Mouse (Mus musculus) C2C12 (cell line): ENCODE measurements around the gene Acp4. TPM values are rescaled to one million over a fixed set of nuclear protein-coding genes. Genes with fewer than 3 reads are reported as not detected.

Experiments used
- polyA plus RNA-seq: library from polyadenylated mRNA; unstranded; fragments of >200 nt; fragmentation: generic; extraction: Trizol; gene quantifications from one replicate; pipeline ENCODE4 v1.2.1, GENCODE M21; 2012; ENCODE audit warnings: missing spikeins

Gene Acp4
- polyA plus RNA-seq, 1 experiment = not detected

Other genes with a start within 250 kb of the Acp4 start
- not detected for gene Klk1b26, start 245.2 kb downstream of the Acp4 start, polyA plus RNA-seq
- not detected for gene Klk1b27, start 205.1 kb downstream of the Acp4 start, polyA plus RNA-seq
- gene Klk1b21, start 155.1 kb downstream of the Acp4 start, polyA plus RNA-seq = not detected
- gene Klk1b22, start 144.7 kb downstream of the Acp4 start, polyA plus RNA-seq = 0.19 TPM
- gene Klk1b16, start 120.6 kb downstream of the Acp4 start, polyA plus RNA-seq = not detected
- gene Klk1b24, start 69.1 kb downstream of the Acp4 start, polyA plus RNA-seq = not detected
- gene Klk1b3, start 59.2 kb downstream of the Acp4 start, polyA plus RNA-seq = not detected
- gene Klk1b4, start 49.9 kb downstream of the Acp4 start, polyA plus RNA-seq = not detected
- gene Klk1b5, start 41.4 kb downstream of the Acp4 start, polyA plus RNA-seq = not detected
- not detected for gene Klk1, start 32.0 kb downstream of the Acp4 start, polyA plus RNA-seq
- 0.06 TPM for gene Gm36864, start 21.2 kb downstream of the Acp4 start, polyA plus RNA-seq
- gene 1700028J19Rik, start 10.7 kb downstream of the Acp4 start, polyA plus RNA-seq = 0.68 TPM
- 68.9 TPM for gene 2410002F23Rik, start 10.7 kb downstream of the Acp4 start, polyA plus RNA-seq
- gene Gm15517, start 4.1 kb upstream of the Acp4 start, polyA plus RNA-seq = not detected
- 0.30 TPM for gene Clec11a, start 49.5 kb upstream of the Acp4 start, polyA plus RNA-seq
- under 0.01 TPM for gene Shank1, start 52.9 kb upstream of the Acp4 start, polyA plus RNA-seq
- not detected for gene Syt3, start 126.7 kb upstream of the Acp4 start, polyA plus RNA-seq
- gene 1700008O03Rik, start 128.4 kb upstream of the Acp4 start, polyA plus RNA-seq = 0.11 TPM
- not detected for gene Lrrc4b, start 171.6 kb upstream of the Acp4 start, polyA plus RNA-seq
- gene Aspdh, start 208.0 kb upstream of the Acp4 start, polyA plus RNA-seq = not detected
- 77.5 TPM for gene Josd2, start 210.6 kb upstream of the Acp4 start, polyA plus RNA-seq
- 93.5 TPM for gene Emc10, start 239.2 kb upstream of the Acp4 start, polyA plus RNA-seq
- gene Fam71e1, start 239.2 kb upstream of the Acp4 start, polyA plus RNA-seq = 0.95 TPM